Mouse (Mus musculus) MEL (cell line): ENCODE data around the gene Rcbtb2. TPM values are rescaled to one million over a fixed set of nuclear protein-coding genes. Genes with fewer than 3 reads are reported as not detected.
A peak's percentile ranks its signal among the peaks of the same experiment; 100 is the strongest.

ENCODE experiments used
- DNase-seq: peaks from one replicate; pipeline ENCODE4 v3.0.0; 2011; ENCODE audit warnings: low read depth, low spot score
- H3K27ac ChIP-seq: 2 replicates; pipeline ENCODE4 v1.5.1; 2012; ENCODE audit warnings: low read depth, mild to moderate bottlenecking, control low read depth, low read length, moderate library complexity; ENCODE audit not compliant: control insufficient read depth
- H3K27me3 ChIP-seq, 2 experiments: fragments of 150-350 bp in 1 of 2; sonication (generic) in 1 of 2; 2 replicates each; pipeline ENCODE4 v1.6.1; 2012; ENCODE audit warnings: low read length in 2 of 2, mild to moderate bottlenecking in 2 of 2, improper control_type of control experiment in 1 of 2, moderate library complexity in 1 of 2; ENCODE audit not compliant: insufficient read depth in 2 of 2, control insufficient read depth in 1 of 2
- H3K36me3 ChIP-seq, 2 experiments: 2 replicates each; pipeline ENCODE4 v1.6.1; 2012 to 2014; ENCODE audit warnings: low read length in 2 of 2, improper control_type of control experiment in 1 of 2, inconsistent platforms in 1 of 2, mild to moderate bottlenecking in 1 of 2; ENCODE audit not compliant: insufficient read depth in 2 of 2, control insufficient read depth in 1 of 2
- H3K4me1 ChIP-seq, 2 experiments: fragments of 150-350 bp in 1 of 2; sonication (generic) in 1 of 2; 2 replicates each; pipeline ENCODE4 v1.6.1; 2012; ENCODE audit warnings: low read length in 2 of 2, improper control_type of control experiment in 1 of 2, mild to moderate bottlenecking in 1 of 2; ENCODE audit not compliant: insufficient read depth in 2 of 2, control insufficient read depth in 1 of 2
- H3K4me3 ChIP-seq, 2 experiments: fragments of 150-350 bp in 1 of 2; sonication (generic) in 1 of 2; 2 replicates each; pipeline ENCODE4 v1.5.1; 2012; ENCODE audit warnings: low read depth in 2 of 2, low read length in 2 of 2, mild to moderate bottlenecking in 2 of 2, moderate library complexity in 2 of 2, control low read depth in 1 of 2, improper control_type of control experiment in 1 of 2; ENCODE audit not compliant: control insufficient read depth in 1 of 2, insufficient read depth in 1 of 2
- H3K79me2 ChIP-seq: 2 replicates; pipeline ENCODE4 v1.6.1; 2012; ENCODE audit warnings: mild to moderate bottlenecking, low read length, moderate library complexity; ENCODE audit not compliant: control insufficient read depth, poor library complexity, insufficient read depth
- H3K9ac ChIP-seq: 2 replicates; pipeline ENCODE4 v1.6.1; 2012; ENCODE audit warnings: low read depth, mild to moderate bottlenecking, control low read depth, low read length, moderate library complexity; ENCODE audit not compliant: control insufficient read depth, poor library complexity, severe bottlenecking
- H3K9me3 ChIP-seq: fragments of 150-350 bp; sonication (generic); replicated peaks from 2 replicates; pipeline ENCODE4 v1.6.1; 2012; ENCODE audit warnings: mild to moderate bottlenecking, low read length, improper control_type of control experiment, moderate library complexity; ENCODE audit not compliant: insufficient read depth
- BHLHE40 ChIP-seq: IDR thresholded peaks from 2 replicates; pipeline ENCODE4 v1.6.1; 2012; ENCODE audit warnings: low read depth, mild to moderate bottlenecking, inconsistent platforms, low read length, improper control_type of control experiment, borderline replicate concordance
- CHD1 ChIP-seq: IDR thresholded peaks from 2 replicates; pipeline ENCODE4 v1.6.1; 2012; ENCODE audit warnings: low read depth, mild to moderate bottlenecking, inconsistent platforms, low read length, improper control_type of control experiment
- CHD2 ChIP-seq: IDR thresholded peaks from 2 replicates; pipeline ENCODE4 v1.6.1; 2011; ENCODE audit warnings: low read length, improper control_type of control experiment
- CTCF ChIP-seq, 3 experiments: IDR thresholded peaks in 2 of 3; conservative IDR thresholded peaks in 1 of 3; 2 replicates each; pipeline ENCODE4 v1.5.1; 2011 to 2012; ENCODE audit warnings: low read length in 3 of 3, low read depth in 2 of 3, mild to moderate bottlenecking in 2 of 3, improper control_type of control experiment in 1 of 3, inconsistent platforms in 1 of 3, mixed read lengths in 1 of 3, moderate library complexity in 1 of 3; ENCODE audit not compliant: control insufficient read depth in 1 of 3, insufficient read depth in 1 of 3, poor library complexity in 1 of 3, severe bottlenecking in 1 of 3
- E2F4 ChIP-seq: IDR thresholded peaks from 2 replicates; pipeline ENCODE4 v1.6.1; 2011; ENCODE audit warnings: low read depth, low read length, improper control_type of control experiment, borderline replicate concordance
- ELF1 ChIP-seq: IDR thresholded peaks from 2 replicates; pipeline ENCODE4 v1.6.1; 2014; ENCODE audit warnings: low read depth, mild to moderate bottlenecking, inconsistent platforms, low read length, improper control_type of control experiment, moderate library complexity
- EP300 ChIP-seq, 2 experiments: IDR thresholded peaks; 2 replicates each; pipeline ENCODE4 v1.6.1; 2011; ENCODE audit warnings: improper control_type of control experiment in 2 of 2, low read length in 2 of 2, low read depth in 1 of 2, mild to moderate bottlenecking in 1 of 2
- ETS1 ChIP-seq: IDR thresholded peaks from 2 replicates; pipeline ENCODE4 v1.6.1; 2012; ENCODE audit warnings: low read depth, mild to moderate bottlenecking, inconsistent platforms, low read length, improper control_type of control experiment, moderate library complexity
- GABPA ChIP-seq: IDR thresholded peaks from 2 replicates; pipeline ENCODE4 v1.6.1; 2012; ENCODE audit warnings: low read depth, mild to moderate bottlenecking, inconsistent platforms, low read length, improper control_type of control experiment, moderate library complexity
- GATA1 ChIP-seq: IDR thresholded peaks from 2 replicates; pipeline ENCODE4 v1.6.1; 2011; ENCODE audit warnings: low read depth, low read length, improper control_type of control experiment
- HCFC1 ChIP-seq: IDR thresholded peaks from 2 replicates; pipeline ENCODE4 v1.6.1; 2012; ENCODE audit warnings: low read depth, mild to moderate bottlenecking, inconsistent platforms, low read length, improper control_type of control experiment, moderate library complexity
- JUND ChIP-seq: IDR thresholded peaks from 2 replicates; pipeline ENCODE4 v1.6.1; 2011; ENCODE audit warnings: low read depth, mild to moderate bottlenecking, improper control_type of control experiment, low read length
- KAT2A ChIP-seq: conservative IDR thresholded peaks from 2 replicates; pipeline ENCODE4 v1.6.1; 2012; ENCODE audit warnings: low read depth, low read length, improper control_type of control experiment, inconsistent platforms
- MAFK ChIP-seq: IDR thresholded peaks from 2 replicates; pipeline ENCODE4 v1.6.1; 2011; ENCODE audit warnings: low read depth, mild to moderate bottlenecking, low read length, improper control_type of control experiment, borderline replicate concordance
- MAZ ChIP-seq: IDR thresholded peaks from 2 replicates; pipeline ENCODE4 v1.6.1; 2012; ENCODE audit warnings: low read depth, mild to moderate bottlenecking, inconsistent platforms, low read length, improper control_type of control experiment
- MEF2A ChIP-seq: IDR thresholded peaks from 2 replicates; pipeline ENCODE4 v1.6.1; 2014; ENCODE audit warnings: low read depth, mild to moderate bottlenecking, inconsistent platforms, low read length, improper control_type of control experiment; ENCODE audit not compliant: poor library complexity, insufficient replicate concordance, severe bottlenecking; ENCODE audit errors: extremely low read depth
- MXI1 ChIP-seq: IDR thresholded peaks from 2 replicates; pipeline ENCODE4 v1.6.1; 2011; ENCODE audit warnings: mild to moderate bottlenecking, low read depth, low read length, improper control_type of control experiment
- MYB ChIP-seq: IDR thresholded peaks from 2 replicates; pipeline ENCODE4 v1.6.1; 2011; ENCODE audit warnings: mild to moderate bottlenecking, low read depth, low read length, improper control_type of control experiment
- MYC ChIP-seq: IDR thresholded peaks from 2 replicates; pipeline ENCODE4 v1.6.1; 2011; ENCODE audit warnings: low read depth, mild to moderate bottlenecking, low read length, improper control_type of control experiment, moderate library complexity
- NELFE ChIP-seq: IDR thresholded peaks from 2 replicates; pipeline ENCODE4 v1.6.1; 2011; ENCODE audit warnings: low read depth, low read length, improper control_type of control experiment
- NRF1 ChIP-seq: IDR thresholded peaks from 2 replicates; pipeline ENCODE4 v1.6.1; 2014; ENCODE audit warnings: low read depth, mild to moderate bottlenecking, inconsistent platforms, low read length, improper control_type of control experiment, moderate library complexity; ENCODE audit not compliant: poor library complexity, insufficient read depth, severe bottlenecking
- POLR2A ChIP-seq, 2 experiments: IDR thresholded peaks; 2 replicates each; pipeline ENCODE4 v1.6.1; 2011 to 2012; ENCODE audit warnings: low read length in 2 of 2, mild to moderate bottlenecking in 2 of 2, control low read depth in 1 of 2, improper control_type of control experiment in 1 of 2, low read depth in 1 of 2, moderate library complexity in 1 of 2; ENCODE audit not compliant: control insufficient read depth in 1 of 2, insufficient read depth in 1 of 2, poor library complexity in 1 of 2
- POLR2AphosphoS2 ChIP-seq: IDR thresholded peaks from 2 replicates; pipeline ENCODE4 v1.6.1; 2011; ENCODE audit warnings: low read length, improper control_type of control experiment
- POLR2AphosphoS5 ChIP-seq: IDR thresholded peaks from 2 replicates; pipeline ENCODE4 v1.6.1; 2012; ENCODE audit warnings: low read depth, borderline replicate concordance, mild to moderate bottlenecking, inconsistent platforms, low read length, moderate library complexity, mixed read lengths
- RCOR1 ChIP-seq: IDR thresholded peaks from 2 replicates; pipeline ENCODE4 v1.6.1; 2012; ENCODE audit warnings: low read depth, mild to moderate bottlenecking, inconsistent platforms, low read length, improper control_type of control experiment
- SMC3 ChIP-seq: IDR thresholded peaks from 2 replicates; pipeline ENCODE4 v1.6.1; 2011; ENCODE audit warnings: low read depth, low read length, improper control_type of control experiment
- TAL1 ChIP-seq: IDR thresholded peaks from 2 replicates; pipeline ENCODE4 v1.6.1; 2012; ENCODE audit warnings: mild to moderate bottlenecking, inconsistent platforms, low read length, moderate library complexity, mixed read lengths
- TBP ChIP-seq: IDR thresholded peaks from 2 replicates; pipeline ENCODE4 v1.8.0; 2011; ENCODE audit warnings: low read depth, low read length, improper control_type of control experiment
- TCF12 ChIP-seq: IDR thresholded peaks from 2 replicates; pipeline ENCODE4 v1.6.1; 2014; ENCODE audit warnings: low read depth, mild to moderate bottlenecking, inconsistent platforms, low read length, improper control_type of control experiment, moderate library complexity
- UBTF ChIP-seq: IDR thresholded peaks from 2 replicates; pipeline ENCODE4 v1.6.1; 2012; ENCODE audit warnings: low read depth, mild to moderate bottlenecking, inconsistent platforms, low read length, improper control_type of control experiment, moderate library complexity, borderline replicate concordance; ENCODE audit not compliant: insufficient read depth
- USF1 ChIP-seq: IDR thresholded peaks from 2 replicates; pipeline ENCODE4 v1.6.1; 2014; ENCODE audit warnings: low read depth, mild to moderate bottlenecking, inconsistent platforms, low read length, improper control_type of control experiment, moderate library complexity
- USF2 ChIP-seq, 2 experiments: IDR thresholded peaks; 2 replicates each; pipeline ENCODE4 v1.6.1; 2011 to 2012; ENCODE audit warnings: improper control_type of control experiment in 2 of 2, low read length in 2 of 2, borderline replicate concordance in 1 of 2, inconsistent platforms in 1 of 2, low read depth in 1 of 2, mild to moderate bottlenecking in 1 of 2; ENCODE audit not compliant: insufficient read depth in 1 of 2
- ZC3H11A ChIP-seq: IDR thresholded peaks from 2 replicates; pipeline ENCODE4 v1.6.1; 2012; ENCODE audit warnings: low read depth, mild to moderate bottlenecking, inconsistent platforms, low read length, improper control_type of control experiment
- ZMIZ1 ChIP-seq: IDR thresholded peaks from 2 replicates; pipeline ENCODE4 v1.6.1; 2012; ENCODE audit warnings: low read depth, mild to moderate bottlenecking, inconsistent platforms, low read length, improper control_type of control experiment, moderate library complexity
- ZNF384 ChIP-seq: IDR thresholded peaks from 2 replicates; pipeline ENCODE4 v1.6.1; 2012; ENCODE audit warnings: low read depth, mild to moderate bottlenecking, inconsistent platforms, low read length, improper control_type of control experiment
- polyA plus RNA-seq, 2 experiments: library from polyadenylated mRNA; stranded (reverse) in 1 of 2; unstranded in 1 of 2; fragments of >175 nt in 1 of 2; fragments of >200 nt in 1 of 2; gene quantifications; 2 replicates each; pipeline versions ENCODE4 v1.2.1 to v1.2.4; 2012; ENCODE audit warnings: low replicate concordance in 2 of 2, low read depth in 1 of 2; ENCODE audit not compliant: insufficient read length in 2 of 2, insufficient read depth in 1 of 2, missing spikeins in 1 of 2
- total RNA-seq: library from RNA; depleted of rRNA; stranded (reverse); fragments of 300-350 nt; gene quantifications from 2 replicates; pipeline ENCODE4 v1.2.3, GENCODE M21; 2012

Rcbtb2 gene
- total and polyA plus RNA-seq, 3 experiments: 8.6 to 13.8 TPM; not detected in 1

DNA sequence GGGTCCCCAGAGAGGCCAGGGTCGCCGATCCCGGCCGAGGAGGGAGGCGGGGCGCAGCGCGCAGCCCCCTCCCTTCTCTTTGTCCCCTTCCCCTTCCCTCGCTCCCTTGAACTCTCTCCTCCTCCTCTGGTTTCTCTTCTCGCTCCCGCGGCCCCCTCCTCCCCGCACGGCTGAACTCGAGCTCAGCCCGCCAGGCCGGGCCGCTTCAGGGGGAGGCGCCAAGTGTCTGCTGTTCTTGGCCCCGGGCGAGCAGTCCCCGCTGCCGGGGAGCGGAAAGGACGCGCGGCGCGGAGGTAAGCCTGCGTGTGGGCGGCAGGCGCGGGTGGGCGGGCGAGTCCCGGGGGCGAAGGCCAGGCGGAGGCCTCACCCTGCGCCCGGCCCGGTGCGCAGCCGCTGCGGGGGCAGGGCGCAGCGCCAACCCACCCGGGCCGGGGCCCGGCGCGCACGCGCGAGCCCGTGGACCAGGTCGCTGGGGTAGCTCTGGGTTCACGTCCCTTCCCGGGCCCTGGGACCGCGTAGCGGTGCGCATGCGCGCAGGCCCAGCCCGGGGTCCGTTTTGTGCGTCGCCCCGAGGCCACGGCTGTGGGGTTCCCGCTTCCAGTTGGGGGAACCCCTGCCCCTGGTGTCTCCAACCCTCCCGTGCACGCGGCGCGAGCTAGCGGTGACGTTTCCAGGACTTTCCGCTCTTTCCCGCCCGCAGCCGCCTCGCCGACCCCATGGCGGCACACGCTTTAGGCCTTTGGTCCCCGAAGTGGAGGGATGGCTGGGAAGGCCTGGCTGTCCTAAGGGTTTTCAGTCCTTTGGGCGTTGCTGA is 20.3 kb downstream of the Rcbtb2 start:
- Histone ChIP-seq H3K9me3 (no peaks in the 10 kb centered on the region), H3K79me2 (peaks cover 11% of the 10 kb centered on the region), H3K36me3 (peaks cover 0 to 6% of the 10 kb centered on the region in 2 experiments; a peak in 2 of 4 replicates), H3K4me3 (peak overlapping the region; percentile 55 to 59), H3K4me1 (peaks cover 0 to 6% of the 10 kb centered on the region in 2 experiments), H3K9ac (peak overlapping the region; percentile 89), H3K27ac (peak overlapping the region; percentile 72), H3K27me3 (no peaks in the 10 kb centered on the region)
- DNase-seq: peak; percentile 83
- TF ChIP-seq SMC3: no peak
- TF ChIP-seq CTCF (IDR thresholded peaks at IDR 0.05 in 2 of 3, conservative IDR thresholded peaks at IDR 0.05 in 1 of 3; ENCODE audit: control insufficient read depth in 1 of 3, insufficient read depth in 1 of 3, low read depth in 2 of 3, low read length in 3 of 3, poor library complexity in 1 of 3, severe bottlenecking in 1 of 3): no peak
- TF ChIP-seq JUND: no peak
- no peak; the same call in 1 of the 2 replicates for TF ChIP-seq ETS1
- TF ChIP-seq POLR2AphosphoS5: no peak
- no peak for TF ChIP-seq USF1
- no peak for TF ChIP-seq MXI1
- TF ChIP-seq MAZ: no peak; the same call in 1 of the 2 replicates
- no peak for TF ChIP-seq ELF1
- peak; percentile 24; the same call in 1 of the 2 replicates for TF ChIP-seq TCF12
- TF ChIP-seq USF2 (IDR thresholded peaks at IDR 0.05; ENCODE audit: borderline replicate concordance in 1 of 2, insufficient read depth in 1 of 2, low read depth in 1 of 2, low read length in 2 of 2): no peak
- no peak for TF ChIP-seq ZC3H11A
- no peak for TF ChIP-seq TAL1
- TF ChIP-seq KAT2A: no peak
- TF ChIP-seq RCOR1: no peak
- TF ChIP-seq UBTF: no peak
- TF ChIP-seq MEF2A: no peak
- TF ChIP-seq MYB: no peak
- TF ChIP-seq NRF1: peak; percentile 88
- no peak for TF ChIP-seq CHD2
- no peak for TF ChIP-seq ZNF384
- TF ChIP-seq GABPA: no peak
- peak; percentile 68 for TF ChIP-seq NELFE
- TF ChIP-seq ZMIZ1: peak; percentile 74; the same call in 1 of the 2 replicates
- 0 out of 2 replicates have a peak, but pooled peaks have one; percentile 12 for TF ChIP-seq CHD1
- no peak; a peak in 1 of 4 replicates for TF ChIP-seq EP300 (IDR thresholded peaks at IDR 0.05; ENCODE audit: low read depth in 1 of 2, low read length in 2 of 2)
- no peak for TF ChIP-seq POLR2AphosphoS2
- 0 out of 2 replicates have a peak, but pooled peaks have one; percentile 17 for TF ChIP-seq MYC
- TF ChIP-seq E2F4: no peak; the same call in 1 of the 2 replicates
- TF ChIP-seq HCFC1: no peak; the same call in 1 of the 2 replicates
- peak; percentile 71 to 91 for TF ChIP-seq POLR2A (IDR thresholded peaks at IDR 0.05; ENCODE audit: control insufficient read depth in 1 of 2, insufficient read depth in 1 of 2, low read depth in 1 of 2, low read length in 2 of 2, poor library complexity in 1 of 2)
- TF ChIP-seq BHLHE40: no peak
- TF ChIP-seq TBP: 0 out of 2 replicates have a peak, but pooled peaks have one; percentile 18
- TF ChIP-seq GATA1: no peak
- no peak for TF ChIP-seq MAFK
